Mouse (Mus musculus) small intestine, adult 2 months (tissue): ENCODE data around the gene Spout1.

Source experiments
- CTCF ChIP-seq: fragments of 200-500 bp; IDR thresholded peaks from 2 replicates; pipeline ENCODE4 v1.5.1; 2012; ENCODE audit warnings: low read depth, mild to moderate bottlenecking, control low read depth, inconsistent platforms, low read length, moderate library complexity, mixed read lengths; ENCODE audit not compliant: insufficient replicate concordance, insufficient read length; ENCODE audit errors: extremely low read depth
- POLR2A ChIP-seq: fragments of 200-500 bp; IDR thresholded peaks from 2 replicates; pipeline ENCODE4 v1.6.1; 2012; ENCODE audit warnings: low read depth, mild to moderate bottlenecking, control low read depth, inconsistent platforms, low read length, moderate library complexity

DNA sequence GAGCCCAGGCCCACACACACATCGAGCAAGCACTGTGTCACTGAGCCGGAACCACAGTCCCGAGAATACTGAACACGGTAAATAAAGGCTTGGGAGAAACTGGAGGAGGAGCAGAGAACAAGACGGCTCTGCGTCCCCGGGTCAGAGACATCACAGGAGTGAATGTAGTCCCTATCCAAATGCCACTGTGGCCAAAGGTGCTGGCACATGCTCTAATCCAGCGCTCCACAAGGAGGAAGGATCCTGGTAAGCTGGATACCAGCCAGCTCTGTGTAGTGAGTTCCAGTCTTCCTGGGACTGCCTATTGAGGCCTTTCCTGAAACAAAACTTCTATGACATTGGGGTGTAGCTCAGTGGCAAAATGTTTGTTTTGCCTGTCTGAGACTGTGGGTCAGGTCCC, 25.6 kb downstream of the Spout1 start:
- TF ChIP-seq CTCF (no peak), POLR2A (no peak)
